Mouse (Mus musculus): ENCODE results near the gene Phf19.

Phf19 gene

GRCm38 (mm10) chr2:34938269-34939208 is 24.7 kb upstream of the Phf19 start:
- no peak for DNase-seq (ENCODE audit: low spot score in 2 of 2)

- DNase-seq (ENCODE audit: low spot score in 2 of 2): no peak
Observed at GRCm38 (mm10) chr2:34937460-34937859, 23.6 kb upstream of the Phf19 start.

GRCm38 (mm10) chr2:34927320-34927719 is 13.5 kb upstream of the Phf19 start:
- no peak for DNase-seq (ENCODE audit: low spot score in 2 of 2)

GRCm38 (mm10) chr2:34922729-34923128 is 8.9 kb upstream of the Phf19 start:
- no peak for DNase-seq (ENCODE audit: low spot score in 2 of 2)

- DNase-seq (ENCODE audit: low spot score in 2 of 2): no peak
Observed at GRCm38 (mm10) chr2:34920144-34920543, 6.3 kb upstream of the Phf19 start.

- DNase-seq (ENCODE audit: low spot score in 2 of 2): no peak
Observed at GRCm38 (mm10) chr2:34915103-34915502, 1.3 kb upstream of the Phf19 start.

GRCm38 (mm10) chr2:34914823-34915082 is 927 bp upstream of the Phf19 start:
- DNase-seq (ENCODE audit: low spot score in 2 of 2): no peak

- peak in 1 of 2 experiments; percentile 49 for DNase-seq (ENCODE audit: low spot score in 2 of 2)
Observed at GRCm38 (mm10) chr2:34914069-34914822, 420 bp upstream of the Phf19 start.

- DNase-seq (ENCODE audit: low spot score in 2 of 2): no peak
Observed at GRCm38 (mm10) chr2:34912613-34913012, 1.2 kb downstream of the Phf19 start.

GRCm38 (mm10) chr2:34911871-34912270 is 2.0 kb downstream of the Phf19 start:
- no peak for DNase-seq (ENCODE audit: low spot score in 2 of 2)

GRCm38 (mm10) chr2:34909719-34910118 is 4.1 kb downstream of the Phf19 start:
- DNase-seq (ENCODE audit: low spot score in 2 of 2): no peak

GRCm38 (mm10) chr2:34906861-34907604 is 6.8 kb downstream of the Phf19 start:
- peak in 1 of 2 experiments; percentile 44 for DNase-seq (ENCODE audit: low spot score in 2 of 2)

- DNase-seq (ENCODE audit: low spot score in 2 of 2): no peak
Observed at GRCm38 (mm10) chr2:34906426-34906825, 7.4 kb downstream of the Phf19 start.

- DNase-seq (ENCODE audit: low spot score in 2 of 2): peak; percentile 98
Observed at GRCm38 (mm10) chr2:34904849-34905542, 8.8 kb downstream of the Phf19 start.

- no peak for DNase-seq (ENCODE audit: low spot score in 2 of 2)
Observed at GRCm38 (mm10) chr2:34903652-34904405, 10.0 kb downstream of the Phf19 start.

GRCm38 (mm10) chr2:34903191-34903590 is 10.6 kb downstream of the Phf19 start:
- no peak for DNase-seq (ENCODE audit: low spot score in 2 of 2)

GRCm38 (mm10) chr2:34902731-34903130 is 11.1 kb downstream of the Phf19 start:
- DNase-seq (ENCODE audit: low spot score in 2 of 2): no peak

GRCm38 (mm10) chr2:34901726-34902125 is 12.1 kb downstream of the Phf19 start:
- DNase-seq (ENCODE audit: low spot score in 2 of 2): no peak

- no peak for DNase-seq (ENCODE audit: low spot score in 2 of 2)
Observed at GRCm38 (mm10) chr2:34900412-34900811, 13.4 kb downstream of the Phf19 start.

GRCm38 (mm10) chr2:34899682-34900081 is 14.1 kb downstream of the Phf19 start:
- no peak for DNase-seq (ENCODE audit: low spot score in 2 of 2)

- no peak for DNase-seq (ENCODE audit: low spot score in 2 of 2)
Observed at GRCm38 (mm10) chr2:34897820-34898219, 16.0 kb downstream of the Phf19 start.
